Mouse (Mus musculus): ENCODE data around the gene Insyn1. TPM values are rescaled to one million over a fixed set of nuclear protein-coding genes. Genes with fewer than 3 reads are reported as not detected.

The Insyn1 gene
- polyA plus RNA-seq, 1 experiment: 40.5 TPM

DNA sequence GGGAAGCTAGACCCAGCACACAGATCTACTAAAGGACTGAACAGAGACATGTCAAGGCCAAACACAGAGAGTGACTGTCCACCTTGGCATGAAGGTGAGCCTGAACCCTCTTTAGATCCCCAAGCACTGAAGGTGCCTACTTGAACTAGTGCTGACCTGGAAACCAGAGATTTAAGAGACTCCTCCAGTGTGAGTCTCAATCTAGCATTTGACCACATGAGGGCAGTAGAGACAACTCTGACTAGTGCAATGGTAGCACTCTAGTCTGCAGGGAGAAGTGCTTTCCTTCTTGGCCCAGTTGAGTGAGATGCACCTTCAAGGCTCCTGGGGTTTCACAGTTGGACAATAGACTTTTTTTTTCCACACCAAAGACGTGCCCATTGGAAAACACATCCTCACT is 46.4 kb downstream of the Insyn1 start:
- TF ChIP-seq MYOD1 (IDR thresholded peaks at IDR 0.05; ENCODE audit: control insufficient read depth in 1 of 3, insufficient read length in 2 of 3, low read depth in 2 of 3) (no peak), SRF (IDR thresholded peaks at IDR 0.05; ENCODE audit: control insufficient read depth, insufficient read length, low read depth) (no peak), REST (IDR thresholded peaks at IDR 0.05; ENCODE audit: insufficient read depth, insufficient read length) (no peak), TCF3 (IDR thresholded peaks at IDR 0.05; ENCODE audit: insufficient read length, low read depth) (no peak), TCF12 (IDR thresholded peaks at IDR 0.05; ENCODE audit: insufficient read depth, poor library complexity, severe bottlenecking) (no peak), MYOG (IDR thresholded peaks at IDR 0.05; ENCODE audit: control insufficient read depth in 1 of 3, insufficient read depth in 1 of 3, insufficient read length in 2 of 3, low read depth in 2 of 3) (no peak), CEBPB (IDR thresholded peaks at IDR 0.05; ENCODE audit: insufficient read depth, poor library complexity, severe bottlenecking) (no peak), USF1 (IDR thresholded peaks at IDR 0.05; ENCODE audit: low read depth) (no peak), MAX (IDR thresholded peaks at IDR 0.05; ENCODE audit: low read depth) (no peak), E2F4 (IDR thresholded peaks at IDR 0.05; ENCODE audit: insufficient read depth) (no peak), POLR2A (IDR thresholded peaks at IDR 0.05; ENCODE audit: insufficient read length, low read depth) (no peak), POLR2AphosphoS2 (IDR thresholded peaks at IDR 0.05; ENCODE audit: insufficient read length, low read depth) (no peak)
- H3K36me3 ChIP-seq (ENCODE audit: control insufficient read depth, insufficient read depth): peaks cover 14% of the 10 kb centered on the region
- H3K79me2 ChIP-seq (ENCODE audit: control insufficient read depth, insufficient read depth): no peaks in the 10 kb centered on the region

DNA sequence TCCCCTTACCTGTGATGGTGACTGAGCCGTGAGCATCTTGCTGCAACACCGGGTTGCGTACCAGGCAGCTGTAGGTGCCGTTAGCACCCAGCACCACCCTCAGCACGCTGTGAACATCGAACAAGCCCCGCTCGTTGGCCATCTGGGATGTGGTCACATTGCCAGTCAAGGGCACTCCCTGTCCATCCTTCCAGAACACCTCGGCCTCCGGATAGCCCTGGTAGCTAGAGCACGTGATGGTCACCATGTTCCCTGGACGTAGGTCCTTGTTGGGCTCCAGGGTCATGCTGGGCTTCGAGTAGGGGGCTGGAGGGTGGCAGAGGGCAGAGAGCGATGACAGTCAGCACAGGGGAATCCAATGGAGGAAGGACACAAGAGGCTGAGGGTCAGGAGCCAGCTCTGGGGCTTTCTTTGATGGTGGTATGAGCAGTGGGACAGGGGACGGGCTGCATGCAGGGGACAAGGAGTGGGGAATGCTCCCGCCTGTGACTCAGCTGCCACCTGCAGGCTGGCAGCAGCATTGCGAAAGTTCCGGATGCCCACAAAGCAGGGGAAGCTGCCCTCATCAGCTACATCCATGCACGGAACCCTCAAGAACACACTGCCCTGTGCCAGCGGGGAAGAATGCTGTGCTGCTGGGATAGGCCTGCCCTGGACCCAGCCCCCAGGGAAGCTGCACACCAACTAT is 47.2 kb downstream of the Insyn1 start:
- Histone ChIP-seq H3K27me3 (ENCODE audit: control insufficient read depth, insufficient read depth, insufficient read length) (no peaks in the 10 kb centered on the region), H3K79me2 (ENCODE audit: control insufficient read depth, insufficient read depth) (no peaks in the 10 kb centered on the region), H3K4me3 (no peak overlapping the region), H3ac (ENCODE audit: control insufficient read depth, insufficient read length) (no peak overlapping the region), H3K36me3 (ENCODE audit: control insufficient read depth, insufficient read depth) (peaks cover 18% of the 10 kb centered on the region), H3K4me2 (ENCODE audit: low read depth) (no peak overlapping the region)
- TF ChIP-seq REST (IDR thresholded peaks at IDR 0.05; ENCODE audit: insufficient read depth, insufficient read length): no peak
- TF ChIP-seq TCF3 (IDR thresholded peaks at IDR 0.05; ENCODE audit: insufficient read length, low read depth): no peak
- TF ChIP-seq POLR2AphosphoS2 (IDR thresholded peaks at IDR 0.05; ENCODE audit: insufficient read length, low read depth): no peak
- no peak for TF ChIP-seq MYOG (IDR thresholded peaks at IDR 0.05; ENCODE audit: control insufficient read depth in 1 of 3, insufficient read depth in 1 of 3, insufficient read length in 2 of 3, low read depth in 2 of 3)
- TF ChIP-seq CEBPB (IDR thresholded peaks at IDR 0.05; ENCODE audit: insufficient read depth, poor library complexity, severe bottlenecking): no peak
- no peak for TF ChIP-seq MYOD1 (IDR thresholded peaks at IDR 0.05; ENCODE audit: control insufficient read depth in 1 of 3, insufficient read length in 2 of 3, low read depth in 2 of 3)
- TF ChIP-seq USF1 (IDR thresholded peaks at IDR 0.05; ENCODE audit: low read depth): no peak
- no peak for TF ChIP-seq POLR2A (IDR thresholded peaks at IDR 0.05; ENCODE audit: insufficient read length, low read depth)
- TF ChIP-seq TCF12 (IDR thresholded peaks at IDR 0.05; ENCODE audit: insufficient read depth, poor library complexity, severe bottlenecking): no peak
- TF ChIP-seq SRF (IDR thresholded peaks at IDR 0.05; ENCODE audit: control insufficient read depth, insufficient read length, low read depth): no peak

More for the DNA sequence above, 46.4 kb downstream of the Insyn1 start:
- H3K27me3 ChIP-seq (ENCODE audit: control insufficient read depth, insufficient read depth, insufficient read length): no peaks in the 10 kb centered on the region
- no peak overlapping the region for H3K4me2 ChIP-seq (ENCODE audit: low read depth)
- no peak overlapping the region for H3K4me3 ChIP-seq
- no peak overlapping the region for H3ac ChIP-seq (ENCODE audit: control insufficient read depth, insufficient read length)

DNA sequence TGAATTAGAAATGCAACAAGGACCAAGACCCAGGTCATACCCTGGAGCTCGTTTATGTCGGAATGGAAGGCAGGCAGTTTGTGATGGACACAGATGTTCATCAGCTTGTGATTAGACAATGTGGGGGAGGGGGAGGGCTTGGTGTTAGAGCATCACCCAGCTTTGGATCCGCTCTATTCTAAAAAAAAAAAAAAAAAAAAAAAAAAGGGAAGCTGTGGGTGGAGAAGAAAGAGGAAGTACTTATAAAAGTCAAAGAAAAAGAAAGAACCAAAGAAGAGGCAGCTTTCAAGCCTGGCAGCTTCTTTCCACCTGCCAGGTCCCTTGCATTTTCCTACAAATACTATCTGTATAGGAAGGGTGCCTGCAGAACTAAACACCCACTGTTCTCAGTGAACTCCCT is 49.4 kb downstream of the Insyn1 start:
- no peak for TF ChIP-seq TCF12 (IDR thresholded peaks at IDR 0.05; ENCODE audit: insufficient read depth, poor library complexity, severe bottlenecking)
- TF ChIP-seq POLR2A (IDR thresholded peaks at IDR 0.05; ENCODE audit: insufficient read length, low read depth): no peak
- TF ChIP-seq CEBPB (IDR thresholded peaks at IDR 0.05; ENCODE audit: insufficient read depth, poor library complexity, severe bottlenecking): no peak
- TF ChIP-seq MYOG (IDR thresholded peaks at IDR 0.05; ENCODE audit: control insufficient read depth in 1 of 3, insufficient read depth in 1 of 3, insufficient read length in 2 of 3, low read depth in 2 of 3): no peak
- TF ChIP-seq MYOD1 (IDR thresholded peaks at IDR 0.05; ENCODE audit: control insufficient read depth in 1 of 3, insufficient read length in 2 of 3, low read depth in 2 of 3): no peak
- no peak for TF ChIP-seq REST (IDR thresholded peaks at IDR 0.05; ENCODE audit: insufficient read depth, insufficient read length)
- no peak for TF ChIP-seq POLR2AphosphoS2 (IDR thresholded peaks at IDR 0.05; ENCODE audit: insufficient read length, low read depth)
- no peak for TF ChIP-seq TCF3 (IDR thresholded peaks at IDR 0.05; ENCODE audit: insufficient read length, low read depth)
- no peak for TF ChIP-seq E2F4 (IDR thresholded peaks at IDR 0.05; ENCODE audit: insufficient read depth)
- no peak for TF ChIP-seq MAX (IDR thresholded peaks at IDR 0.05; ENCODE audit: low read depth)
- TF ChIP-seq SRF (IDR thresholded peaks at IDR 0.05; ENCODE audit: control insufficient read depth, insufficient read length, low read depth): no peak
- no peak for TF ChIP-seq USF1 (IDR thresholded peaks at IDR 0.05; ENCODE audit: low read depth)
- H3K36me3 ChIP-seq (ENCODE audit: control insufficient read depth, insufficient read depth): peaks cover 18% of the 10 kb centered on the region

DNA sequence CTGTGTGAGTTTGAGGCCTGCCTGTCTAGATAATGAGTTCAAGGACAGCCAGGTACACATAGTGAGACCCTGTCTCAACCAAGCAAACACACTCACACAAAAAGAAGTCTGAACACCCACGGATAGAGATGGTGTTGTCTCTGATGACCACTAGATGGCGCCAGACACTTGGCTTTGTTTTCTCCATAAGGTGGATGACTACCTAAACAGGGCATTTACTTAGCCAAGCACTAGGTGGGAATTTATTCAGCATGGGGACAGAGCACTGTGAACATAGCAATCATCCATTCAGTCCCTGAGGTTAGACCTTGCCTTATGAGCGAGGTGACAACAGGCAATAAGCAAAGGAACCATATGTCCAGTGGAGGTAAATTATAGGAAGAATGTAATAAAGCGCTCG is 51.5 kb downstream of the Insyn1 start:
- H3K36me3 ChIP-seq (ENCODE audit: control insufficient read depth, insufficient read depth): peaks cover 13% of the 10 kb centered on the region
- H3K79me2 ChIP-seq (ENCODE audit: control insufficient read depth, insufficient read depth): peaks cover 27% of the 10 kb centered on the region
- H3ac ChIP-seq (ENCODE audit: control insufficient read depth, insufficient read length): no peak overlapping the region
- H3K4me2 ChIP-seq (ENCODE audit: low read depth): no peak overlapping the region
- H3K27me3 ChIP-seq (ENCODE audit: control insufficient read depth, insufficient read depth, insufficient read length): no peaks in the 10 kb centered on the region
- TF ChIP-seq MAX (IDR thresholded peaks at IDR 0.05; ENCODE audit: low read depth): no peak
- TF ChIP-seq MYOG (IDR thresholded peaks at IDR 0.05; ENCODE audit: control insufficient read depth in 1 of 3, insufficient read depth in 1 of 3, insufficient read length in 2 of 3, low read depth in 2 of 3): no peak
- TF ChIP-seq USF1 (IDR thresholded peaks at IDR 0.05; ENCODE audit: low read depth): no peak
- TF ChIP-seq MYOD1 (IDR thresholded peaks at IDR 0.05; ENCODE audit: control insufficient read depth in 1 of 3, insufficient read length in 2 of 3, low read depth in 2 of 3): no peak
- TF ChIP-seq SRF (IDR thresholded peaks at IDR 0.05; ENCODE audit: control insufficient read depth, insufficient read length, low read depth): no peak
- TF ChIP-seq REST (IDR thresholded peaks at IDR 0.05; ENCODE audit: insufficient read depth, insufficient read length): no peak
- no peak for TF ChIP-seq POLR2A (IDR thresholded peaks at IDR 0.05; ENCODE audit: insufficient read length, low read depth)
- TF ChIP-seq CEBPB (IDR thresholded peaks at IDR 0.05; ENCODE audit: insufficient read depth, poor library complexity, severe bottlenecking): no peak
- no peak for TF ChIP-seq TCF12 (IDR thresholded peaks at IDR 0.05; ENCODE audit: insufficient read depth, poor library complexity, severe bottlenecking)
- no peak overlapping the region for H3K4me3 ChIP-seq

More for the DNA sequence above, 49.4 kb downstream of the Insyn1 start:
- no peak overlapping the region for H3ac ChIP-seq (ENCODE audit: control insufficient read depth, insufficient read length)
- no peak overlapping the region for H3K4me3 ChIP-seq
- H3K4me2 ChIP-seq (ENCODE audit: low read depth): no peak overlapping the region
- H3K79me2 ChIP-seq (ENCODE audit: control insufficient read depth, insufficient read depth): peaks cover 7% of the 10 kb centered on the region
- no peaks in the 10 kb centered on the region for H3K27me3 ChIP-seq (ENCODE audit: control insufficient read depth, insufficient read depth, insufficient read length)

Data from myocyte (in vitro differentiated cells).